Mouse (Mus musculus): ENCODE results near the gene Tox4. TPM values are rescaled to one million over a fixed set of nuclear protein-coding genes. Genes with fewer than 3 reads are reported as not detected.

Gene Tox4
- polyA plus RNA-seq, 1 experiment from 2014 or later = 51.8 TPM

DNA sequence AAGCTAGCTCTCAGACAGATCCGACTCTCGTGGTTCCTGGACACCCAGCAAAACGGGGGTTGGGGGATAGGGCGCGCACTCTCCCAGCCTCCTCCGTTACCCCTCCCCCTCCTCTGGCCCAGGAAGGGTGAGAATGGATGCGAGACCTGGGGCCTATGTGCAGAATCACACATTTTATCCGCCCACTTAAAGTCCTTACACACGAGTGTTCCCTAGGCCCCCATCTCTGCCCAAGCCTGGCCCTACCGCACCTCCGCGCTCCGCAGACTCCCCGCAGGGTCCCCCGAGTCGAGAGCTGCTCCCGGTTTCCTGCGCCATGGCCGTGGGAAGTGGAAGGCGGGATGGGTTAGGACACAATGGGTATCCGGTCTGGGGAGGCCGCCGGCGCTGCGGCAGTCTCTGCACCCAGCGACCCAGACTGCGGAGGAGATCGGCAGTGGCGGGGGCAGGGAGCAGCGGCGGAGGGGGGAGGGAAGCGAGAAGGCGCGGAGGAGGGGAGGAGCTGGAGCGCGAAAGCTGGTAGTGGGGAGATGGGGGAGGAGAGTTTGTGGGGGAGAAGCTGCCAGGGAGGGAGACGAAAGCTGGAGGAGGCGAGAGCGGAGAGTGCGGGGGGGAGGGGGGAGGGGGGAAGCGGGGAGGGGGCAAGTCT, 37.0 kb downstream of the Tox4 start:
- H3K9me3 ChIP-seq = no peaks in the 10 kb centered on the region
- H3K36me3 ChIP-seq = peaks cover 41% of the 10 kb centered on the region
- peak; percentile 83 for ATAC-seq (ENCODE audit: low FRiP score, low read depth)
- WGBS = 1% methylated on average over 31 of the region's 41 CpGs
- H3K4me3 ChIP-seq = peak overlapping the region; percentile 68
- H3K4me2 ChIP-seq (replicated peaks) = peak overlapping the region; percentile 85
- H3K27ac ChIP-seq = peak overlapping the region; percentile 86
- no peaks in the 10 kb centered on the region for H3K27me3 ChIP-seq (replicated peaks)
- peaks cover 50% of the 10 kb centered on the region for H3K4me1 ChIP-seq
- peak overlapping the region; percentile 86 for H3K9ac ChIP-seq

GRCm38 (mm10) chr14:52316441-52317225, 37.7 kb downstream of the Tox4 start:
- Histone ChIP-seq H3K36me3 (peaks cover 34% of the 10 kb centered on the region), H3K27ac (peak overlapping the region; percentile 86), H3K9me3 (no peaks in the 10 kb centered on the region), H3K27me3 (replicated peaks) (no peaks in the 10 kb centered on the region), H3K4me1 (peaks cover 45% of the 10 kb centered on the region), H3K4me3 (peak overlapping the region; percentile 68), H3K4me2 (replicated peaks) (peak overlapping the region; percentile 85), H3K9ac (peak overlapping the region; percentile 86)
- ATAC-seq (ENCODE audit: low FRiP score, low read depth) = peak; percentile 84
- WGBS = 2% methylated on average over 16 of the region's 16 CpGs

DNA sequence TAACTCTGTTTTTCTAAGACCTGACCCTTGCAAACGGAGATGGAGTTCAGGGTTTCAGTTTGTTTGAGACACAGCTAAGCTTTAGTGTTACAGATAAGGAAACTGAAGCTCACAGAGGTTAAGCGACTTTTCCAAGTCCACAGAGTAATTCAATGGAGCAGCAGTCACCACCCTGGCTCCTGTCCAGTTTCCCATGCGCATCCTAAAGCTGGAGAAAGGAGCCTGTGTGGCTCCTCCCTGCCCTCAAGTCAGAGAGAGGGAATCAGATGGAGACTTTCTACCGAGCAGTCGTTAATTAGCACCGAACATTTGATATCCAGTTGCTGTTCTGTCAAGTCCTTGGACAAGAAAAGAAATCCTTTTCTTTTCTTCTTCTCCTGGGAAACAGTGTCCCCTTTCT, 40.4 kb downstream of the Tox4 start:
- Histone ChIP-seq H3K27me3 (replicated peaks) (no peaks in the 10 kb centered on the region), H3K9ac (no peak overlapping the region), H3K27ac (no peak overlapping the region), H3K4me3 (no peak overlapping the region), H3K36me3 (peaks cover 7% of the 10 kb centered on the region), H3K9me3 (no peaks in the 10 kb centered on the region), H3K4me1 (peaks cover 19% of the 10 kb centered on the region), H3K4me2 (replicated peaks) (no peak overlapping the region)
- WGBS = 76% methylated on average over 6 of the region's 6 CpGs
- ATAC-seq (ENCODE audit: low FRiP score, low read depth) = no peak

GRCm38 (mm10) chr14:52325890-52326289, 46.9 kb downstream of the Tox4 start:
- no peaks in the 10 kb centered on the region for H3K36me3 ChIP-seq
- peak overlapping the region; percentile 87 for H3K4me2 ChIP-seq (replicated peaks)
- no peak overlapping the region; the same call in 1 of the 2 replicates for H3K4me3 ChIP-seq
- H3K4me1 ChIP-seq = peaks cover 18% of the 10 kb centered on the region
- no peaks in the 10 kb centered on the region for H3K27me3 ChIP-seq (replicated peaks)
- 0 out of 2 replicates have a peak overlapping the region, but pooled peaks have one; percentile 8 for H3K9ac ChIP-seq
- no peak overlapping the region for H3K27ac ChIP-seq
- no peak for ATAC-seq (ENCODE audit: low FRiP score, low read depth)
- no peaks in the 10 kb centered on the region for H3K9me3 ChIP-seq
- WGBS = 2% methylated on average over 4 of the region's 4 CpGs

DNA sequence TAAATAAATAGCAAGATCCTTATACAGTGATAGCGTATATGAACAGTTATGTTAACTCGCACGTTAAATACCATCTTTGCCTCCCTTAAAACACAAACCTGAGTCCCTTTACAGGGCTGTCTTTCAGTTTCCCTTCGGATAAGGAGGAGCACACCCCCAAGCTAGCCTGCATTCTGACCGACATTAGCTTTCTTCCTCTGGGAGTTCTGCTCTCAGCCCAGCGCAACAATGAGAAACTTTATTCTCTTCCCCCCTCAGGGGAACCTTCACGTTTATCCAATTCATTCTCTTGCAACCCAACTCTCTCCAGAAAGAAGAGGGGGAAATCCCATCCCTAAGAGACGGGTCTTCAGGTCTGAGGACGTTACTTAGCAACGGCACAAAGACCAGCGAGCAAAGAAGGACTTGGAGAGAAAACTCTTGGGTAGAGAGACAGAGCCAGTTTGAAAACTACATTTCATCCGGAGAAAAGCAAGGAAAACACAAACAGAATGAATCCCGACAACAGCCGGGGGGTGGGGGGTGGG, 48.5 kb downstream of the Tox4 start:
- H3K27ac ChIP-seq = peak overlapping the region; percentile 75; the same call in 1 of the 2 replicates
- peak; percentile 72 for ATAC-seq (ENCODE audit: low FRiP score, low read depth)
- H3K9me3 ChIP-seq = no peaks in the 10 kb centered on the region
- peaks cover 18% of the 10 kb centered on the region for H3K4me1 ChIP-seq
- 1% methylated on average over 14 of the region's 14 CpGs for WGBS
- H3K36me3 ChIP-seq = no peaks in the 10 kb centered on the region
- H3K4me3 ChIP-seq = peak overlapping the region; percentile 54
- H3K9ac ChIP-seq = peak overlapping the region; percentile 66
- no peaks in the 10 kb centered on the region for H3K27me3 ChIP-seq (replicated peaks)
- H3K4me2 ChIP-seq (replicated peaks) = peak overlapping the region; percentile 87

DNA sequence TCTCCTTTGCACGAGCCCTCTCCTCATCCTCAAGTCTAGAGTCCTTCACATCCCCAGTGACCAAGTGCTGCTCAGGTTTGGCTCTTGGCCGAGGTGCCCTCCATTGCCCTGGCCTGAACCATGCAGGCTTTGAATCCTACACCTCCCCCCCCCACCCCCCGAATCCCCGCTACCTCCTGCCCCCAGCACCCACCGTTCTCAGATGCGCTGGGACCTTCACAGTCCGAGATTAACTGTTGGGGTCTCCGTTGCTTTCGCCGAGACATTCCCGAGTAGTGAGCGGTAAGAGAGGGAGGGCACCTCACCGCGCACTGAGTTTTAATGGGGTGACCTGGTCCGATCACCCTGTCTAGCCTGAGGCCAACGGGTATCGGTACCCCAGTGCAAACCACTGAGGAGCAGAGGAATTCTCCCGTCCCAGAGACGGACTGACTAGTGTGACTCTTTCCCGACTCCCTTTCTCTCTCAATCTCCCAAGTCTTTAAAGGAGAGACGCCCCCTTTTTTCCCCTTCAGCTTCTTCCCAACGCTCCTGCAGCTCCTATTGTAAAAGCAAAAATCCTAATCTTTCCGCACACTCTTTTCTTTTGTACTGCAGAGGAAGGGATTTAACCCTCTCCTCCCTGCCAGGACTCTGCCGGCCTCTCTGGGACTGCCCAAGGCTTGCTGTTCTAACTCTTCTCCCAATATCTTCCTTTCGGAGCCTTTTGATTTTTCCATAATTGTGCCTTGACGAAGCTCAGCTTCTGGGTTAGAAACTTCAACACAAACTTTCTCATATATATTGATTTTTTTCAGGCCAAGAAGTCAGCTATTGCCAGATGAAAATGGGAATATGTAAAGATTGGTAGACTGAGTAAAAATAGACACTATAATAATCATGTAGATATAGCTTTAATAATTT, 49.2 kb downstream of the Tox4 start, which contains the start of gene Sall2:
TSS of gene Sall2 (minus strand) at position 853 of the 903 bp plus-strand sequence.
- Histone ChIP-seq H3K27me3 (replicated peaks) (no peaks in the 10 kb centered on the region), H3K27ac (peak within 1 kb of the TSS; percentile 75), H3K4me1 (peaks cover 18% of the 10 kb centered on the region), H3K9me3 (no peaks in the 10 kb centered on the region), H3K9ac (peak within 1 kb of the TSS; percentile 66), H3K4me2 (replicated peaks) (peak within 1 kb of the TSS; percentile 87), H3K4me3 (peak within 1 kb of the TSS; percentile 54), H3K36me3 (no peaks in the 10 kb centered on the region)
- under 1% methylated on average over 26 of the region's 26 CpGs for WGBS
- ATAC-seq (ENCODE audit: low FRiP score, low read depth) = peak; percentile 83

DNA sequence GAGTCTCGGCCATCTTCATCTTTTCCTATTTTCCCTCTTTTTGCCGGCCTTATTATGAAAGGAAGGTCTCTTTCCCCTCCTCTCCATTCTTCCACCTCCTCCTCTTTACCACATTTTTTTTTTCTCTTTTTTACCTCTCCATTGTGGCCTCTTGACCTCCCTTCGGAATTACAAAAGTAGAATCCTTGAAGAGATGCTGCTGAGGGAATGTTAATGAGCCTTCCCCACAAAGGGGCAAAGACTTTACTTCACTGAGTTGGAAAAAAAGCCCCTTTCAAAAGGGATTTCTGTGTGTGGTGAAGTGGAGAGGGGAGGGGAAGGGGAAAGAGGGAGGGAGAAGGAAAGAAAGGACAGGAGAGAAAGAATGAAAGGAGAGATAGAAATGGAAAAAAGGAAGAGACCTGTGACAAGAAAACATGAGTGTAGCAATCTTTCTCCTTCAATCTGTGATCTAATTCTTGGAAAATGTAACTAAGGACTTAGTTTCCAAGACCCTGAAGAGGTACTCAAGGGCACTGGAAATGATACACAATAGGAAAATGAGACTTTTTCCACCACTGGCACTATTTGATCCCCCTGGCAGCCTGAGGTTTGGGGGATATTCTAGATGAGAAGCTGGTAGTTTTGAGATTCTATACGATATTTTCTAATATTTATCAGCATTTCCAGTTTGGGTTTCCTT, 52.3 kb downstream of the Tox4 start:
- Histone ChIP-seq H3K9ac (no peak overlapping the region), H3K36me3 (no peaks in the 10 kb centered on the region), H3K27me3 (replicated peaks) (no peaks in the 10 kb centered on the region), H3K4me3 (no peak overlapping the region), H3K9me3 (no peaks in the 10 kb centered on the region), H3K27ac (peak overlapping the region; percentile 37; the same call in 1 of the 2 replicates), H3K4me1 (peaks cover 10% of the 10 kb centered on the region), H3K4me2 (replicated peaks) (no peak overlapping the region)
- 8% methylated on average over 4 of the region's 4 CpGs for WGBS
- no peak for ATAC-seq (ENCODE audit: low FRiP score, low read depth)

DNA sequence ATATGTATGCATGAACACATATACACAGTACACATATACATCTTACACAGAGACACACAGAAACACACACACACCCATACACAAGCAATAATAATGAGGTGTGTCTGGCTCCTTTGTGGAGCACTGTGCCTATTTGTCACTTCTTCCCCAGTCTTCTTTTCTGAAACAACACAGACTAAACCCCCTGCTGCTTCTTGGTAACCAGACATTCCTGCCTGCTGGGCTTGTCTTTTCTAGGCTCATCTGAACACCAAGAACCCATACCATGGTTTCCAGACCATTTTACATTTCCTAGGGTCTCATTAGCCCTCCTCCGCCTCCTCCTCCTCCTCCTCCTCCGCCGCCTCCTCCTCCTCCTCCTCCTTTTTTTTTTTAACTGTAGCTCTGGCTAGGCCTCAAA, 53.2 kb downstream of the Tox4 start:
- Histone ChIP-seq H3K4me2 (replicated peaks) (no peak overlapping the region), H3K9me3 (no peaks in the 10 kb centered on the region), H3K27ac (no peak overlapping the region), H3K4me3 (no peak overlapping the region), H3K27me3 (replicated peaks) (no peaks in the 10 kb centered on the region), H3K9ac (no peak overlapping the region), H3K36me3 (no peaks in the 10 kb centered on the region), H3K4me1 (peaks cover 7% of the 10 kb centered on the region)
- ATAC-seq (ENCODE audit: low FRiP score, low read depth) = no peak
- 29% methylated on average over 2 of the region's 3 CpGs for WGBS

DNA sequence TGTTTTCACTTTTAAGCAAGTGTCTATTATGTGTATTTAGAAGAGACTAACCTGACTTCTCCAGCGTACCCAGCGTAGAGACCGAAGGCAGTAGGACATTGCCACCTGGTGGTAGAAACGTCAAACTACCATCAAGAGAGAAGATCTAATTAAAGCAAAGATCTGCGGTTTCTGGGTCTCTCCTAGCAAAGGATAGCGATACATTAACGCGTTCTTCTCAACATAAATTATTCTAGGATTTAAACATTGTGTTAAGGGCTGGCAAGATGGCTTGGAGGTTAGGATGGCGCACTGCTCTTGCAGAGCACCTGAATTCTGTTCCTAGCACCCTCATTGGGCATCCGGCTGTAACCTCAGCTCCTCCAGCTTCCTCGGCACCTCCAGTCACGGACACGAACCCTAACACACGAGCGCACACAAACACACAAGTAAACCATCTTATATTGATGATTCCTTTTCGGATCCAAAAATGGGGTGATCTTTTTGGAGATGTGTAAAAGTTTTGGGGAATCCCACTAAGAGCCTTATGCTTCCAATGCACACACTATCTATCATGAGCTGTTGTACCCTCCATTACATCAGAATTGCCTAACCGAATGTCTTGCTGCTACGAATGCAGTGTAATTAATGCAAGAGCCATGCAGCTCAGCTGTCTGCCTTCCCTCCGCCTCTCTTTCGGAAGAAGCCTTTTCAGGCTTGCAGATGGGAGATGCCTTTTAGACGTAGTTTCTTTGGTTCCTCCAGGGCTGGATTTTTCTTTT, 60.0 kb downstream of the Tox4 start:
- peak overlapping the region; percentile 33 for H3K9ac ChIP-seq
- ATAC-seq (ENCODE audit: low FRiP score, low read depth) = peak; percentile 69

GRCm38 (mm10) chr14:52339512-52339852, 60.5 kb downstream of the Tox4 start:
- Histone ChIP-seq H3K9me3 (no peaks in the 10 kb centered on the region), H3K4me3 (no peak overlapping the region), H3K36me3 (no peaks in the 10 kb centered on the region), H3K4me1 (no peaks in the 10 kb centered on the region), H3K4me2 (replicated peaks) (peak overlapping the region; percentile 51), H3K9ac (peak overlapping the region; percentile 33), H3K27me3 (replicated peaks) (no peaks in the 10 kb centered on the region), H3K27ac (no peak overlapping the region)
- no peak for ATAC-seq (ENCODE audit: low FRiP score, low read depth)
- 74% methylated on average over 6 of the region's 6 CpGs for WGBS

More for the DNA sequence above, 60.0 kb downstream of the Tox4 start:
- H3K4me3 ChIP-seq = 0 out of 2 replicates have a peak overlapping the region, but pooled peaks have one; percentile 15
- no peak overlapping the region for H3K27ac ChIP-seq
- 28% methylated on average over 21 of the region's 21 CpGs for WGBS
- H3K27me3 ChIP-seq (replicated peaks) = no peaks in the 10 kb centered on the region
- H3K36me3 ChIP-seq = no peaks in the 10 kb centered on the region
- no peaks in the 10 kb centered on the region for H3K9me3 ChIP-seq
- peak overlapping the region; percentile 51 for H3K4me2 ChIP-seq (replicated peaks)
- H3K4me1 ChIP-seq = no peaks in the 10 kb centered on the region

All from neural tube, embryonic 12.5 days (tissue).